Mouse (Mus musculus) hindbrain, embryonic 13.5 days (tissue): ENCODE data around the gene Twnk. TPM values are rescaled to one million over a fixed set of nuclear protein-coding genes. Genes with fewer than 3 reads are reported as not detected.
A peak's percentile ranks its signal among the peaks of the same experiment; 100 is the strongest.

ENCODE experiments used
- ATAC-seq: fragments of 200-750 bp; cut with Nextera tagmentation; 2 replicates; pipeline ENCODE4 v1.8.0; 2017; ENCODE audit warnings: moderate TSS enrichment; ENCODE audit not compliant: low FRiP score
- H3K27ac ChIP-seq: fragments of 300-500 bp; sonication (generic); 2 replicates; pipeline ENCODE4 v1.5.1; 2015; ENCODE audit warnings: inconsistent platforms, mild to moderate bottlenecking, moderate library complexity
- H3K27me3 ChIP-seq: fragments of 300-500 bp; sonication (generic); 2 replicates; pipeline ENCODE4 v1.6.1; 2015; ENCODE audit warnings: mild to moderate bottlenecking, inconsistent platforms
- H3K36me3 ChIP-seq: fragments of 300-500 bp; sonication (generic); 2 replicates; pipeline ENCODE4 v1.6.1; 2015; ENCODE audit warnings: mild to moderate bottlenecking, inconsistent platforms
- H3K4me1 ChIP-seq: fragments of 300-500 bp; sonication (generic); replicated peaks from 2 replicates; pipeline ENCODE4 v1.6.1; 2015; ENCODE audit warnings: inconsistent platforms
- H3K4me2 ChIP-seq: fragments of 300-500 bp; sonication (generic); 2 replicates; pipeline ENCODE4 v1.6.1; 2015; ENCODE audit warnings: inconsistent platforms, mild to moderate bottlenecking, moderate library complexity
- H3K4me3 ChIP-seq: fragments of 300-500 bp; sonication (generic); 2 replicates; pipeline ENCODE4 v1.5.1; 2015; ENCODE audit warnings: mild to moderate bottlenecking, inconsistent platforms
- H3K9ac ChIP-seq: fragments of 300-500 bp; sonication (generic); 2 replicates; pipeline ENCODE4 v1.6.1; 2015; ENCODE audit warnings: mild to moderate bottlenecking, inconsistent platforms
- H3K9me3 ChIP-seq: fragments of 300-500 bp; sonication (generic); 2 replicates; pipeline ENCODE4 v1.6.1; 2016; ENCODE audit warnings: inconsistent platforms
- WGBS: fragments of 180-500 bp; shearing (Covaris S2); methylation state at CpG from one replicate; pipeline ENCODE4 v1.1.7; 2015; 5-methylcytosine and 5-hydroxymethylcytosine counted together
- polyA plus RNA-seq: library from polyadenylated mRNA; unstranded; fragments of >200 nt; fragmentation: Nextera tagmentation; extraction: Ambion mirVana; gene quantifications from 2 replicates; pipeline ENCODE4 v1.2.1, GENCODE M21; 2015

The Twnk gene
- polyA plus RNA-seq, 1 experiment from 2014 or later = 17.0 TPM

GRCm38 (mm10) chr19:44987851-44988250 lies 17.6 kb upstream of the Twnk start:
- Histone ChIP-seq H3K36me3 (peaks cover 13% of the 10 kb centered on the region), H3K27me3 (0 out of 2 replicates have a peak, but pooled peaks cover 6% of the 10 kb centered on the region), H3K4me1 (peaks cover 40% of the 10 kb centered on the region), H3K27ac (no peak overlapping the region), H3K9ac (no peak overlapping the region), H3K4me2 (no peak overlapping the region), H3K4me3 (no peak overlapping the region), H3K9me3 (no peaks in the 10 kb centered on the region)
- 54% methylated on average over 6 of the region's 6 CpGs for WGBS
- no peak for ATAC-seq

- 36% methylated on average over 9 of the region's 9 CpGs for WGBS
- no peak for ATAC-seq
- peak overlapping the region; percentile 84 for H3K4me3 ChIP-seq
Observed at GRCm38 (mm10) chr19:44988321-44988720, 17.1 kb upstream of the Twnk start.

GRCm38 (mm10) chr19:44988831-44989566 lies 16.5 kb upstream of the Twnk start, which contains the start of gene Sema4g:
TSS of gene Sema4g (plus strand) at chr19:44989101.
- Histone ChIP-seq H3K9me3 (no peaks in the 10 kb centered on the region), H3K27me3 (0 out of 2 replicates have a peak, but pooled peaks cover 6% of the 10 kb centered on the region), H3K4me1 (peaks cover 40% of the 10 kb centered on the region), H3K4me2 (peak within 1 kb of the TSS; percentile 82), H3K9ac (peak within 1 kb of the TSS; percentile 95), H3K36me3 (peaks cover 15% of the 10 kb centered on the region), H3K27ac (peak within 1 kb of the TSS; percentile 84), H3K4me3 (peak within 1 kb of the TSS; percentile 84)
- ATAC-seq = peak; percentile 85
- under 1% methylated on average over 57 of the region's 58 CpGs for WGBS

More at GRCm38 (mm10) chr19:44988321-44988720, 17.1 kb upstream of the Twnk start:
- 0 out of 2 replicates have a peak, but pooled peaks cover 6% of the 10 kb centered on the region for H3K27me3 ChIP-seq
- no peaks in the 10 kb centered on the region for H3K9me3 ChIP-seq
- peaks cover 16% of the 10 kb centered on the region for H3K36me3 ChIP-seq
- peaks cover 40% of the 10 kb centered on the region for H3K4me1 ChIP-seq
- peak overlapping the region; percentile 82 for H3K4me2 ChIP-seq
- peak overlapping the region; percentile 84 for H3K27ac ChIP-seq
- H3K9ac ChIP-seq = peak overlapping the region; percentile 95

GRCm38 (mm10) chr19:44989567-44990495 lies 15.6 kb upstream of the Twnk start:
- Histone ChIP-seq H3K27me3 (0 out of 2 replicates have a peak, but pooled peaks cover 6% of the 10 kb centered on the region), H3K27ac (peak overlapping the region; percentile 84), H3K4me3 (peak overlapping the region; percentile 84), H3K9ac (peak overlapping the region; percentile 95), H3K9me3 (no peaks in the 10 kb centered on the region), H3K36me3 (peaks cover 23% of the 10 kb centered on the region), H3K4me1 (peaks cover 40% of the 10 kb centered on the region), H3K4me2 (peak overlapping the region; percentile 82)
- ATAC-seq = peak; percentile 55
- WGBS = 6% methylated on average over 22 of the region's 22 CpGs

GRCm38 (mm10) chr19:44991031-44991430 lies 14.4 kb upstream of the Twnk start:
- Histone ChIP-seq H3K27ac (peak overlapping the region; percentile 71; the same call in 1 of the 2 replicates), H3K4me3 (peak overlapping the region; percentile 84), H3K9ac (peak overlapping the region; percentile 95), H3K27me3 (0 out of 2 replicates have a peak, but pooled peaks cover 6% of the 10 kb centered on the region), H3K4me2 (peak overlapping the region; percentile 82), H3K9me3 (no peaks in the 10 kb centered on the region), H3K36me3 (peaks cover 32% of the 10 kb centered on the region), H3K4me1 (peaks cover 40% of the 10 kb centered on the region)
- WGBS = 81% methylated on average over 8 of the region's 8 CpGs
- no peak for ATAC-seq

- H3K27me3 ChIP-seq = no peaks in the 10 kb centered on the region
- H3K36me3 ChIP-seq = peaks cover 44% of the 10 kb centered on the region
- H3K9ac ChIP-seq = peak overlapping the region; percentile 95; the same call in 1 of the 2 replicates
- peaks cover 40% of the 10 kb centered on the region for H3K4me1 ChIP-seq
- 58% methylated on average over 7 of the region's 7 CpGs for WGBS
- H3K27ac ChIP-seq = no peak overlapping the region
- ATAC-seq = no peak
- H3K9me3 ChIP-seq = no peaks in the 10 kb centered on the region
- 0 out of 2 replicates have a peak overlapping the region, but pooled peaks have one; percentile 2 for H3K4me2 ChIP-seq
- H3K4me3 ChIP-seq = no peak overlapping the region
Observed at GRCm38 (mm10) chr19:44992246-44992645, 13.2 kb upstream of the Twnk start.

- no peak overlapping the region for H3K4me3 ChIP-seq
- peaks cover 40% of the 10 kb centered on the region for H3K4me1 ChIP-seq
- H3K9me3 ChIP-seq = no peaks in the 10 kb centered on the region
- no peak overlapping the region for H3K27ac ChIP-seq
- no peak overlapping the region for H3K9ac ChIP-seq
- no peak for ATAC-seq
- H3K4me2 ChIP-seq = 0 out of 2 replicates have a peak overlapping the region, but pooled peaks have one; percentile 2
- peaks cover 48% of the 10 kb centered on the region for H3K36me3 ChIP-seq
- WGBS = 67% methylated on average over 7 of the region's 7 CpGs
- H3K27me3 ChIP-seq = no peaks in the 10 kb centered on the region
Observed at GRCm38 (mm10) chr19:44992712-44993111, 12.8 kb upstream of the Twnk start.

GRCm38 (mm10) chr19:44997786-44998185 lies 7.7 kb upstream of the Twnk start:
- H3K36me3 ChIP-seq = peaks cover 91% of the 10 kb centered on the region
- ATAC-seq = no peak
- WGBS = 85% methylated on average over 11 of the region's 11 CpGs

GRCm38 (mm10) chr19:44999647-45000046 lies 5.8 kb upstream of the Twnk start:
- 85% methylated on average over 8 of the region's 8 CpGs for WGBS
- H3K27me3 ChIP-seq = no peaks in the 10 kb centered on the region
- H3K4me2 ChIP-seq = no peak overlapping the region
- no peak for ATAC-seq
- no peak overlapping the region for H3K4me3 ChIP-seq
- H3K36me3 ChIP-seq = peaks cover 97% of the 10 kb centered on the region
- no peaks in the 10 kb centered on the region for H3K9me3 ChIP-seq
- no peak overlapping the region for H3K9ac ChIP-seq
- no peak overlapping the region for H3K27ac ChIP-seq
- H3K4me1 ChIP-seq = peaks cover 7% of the 10 kb centered on the region; the same call in 1 of the 2 replicates

More at GRCm38 (mm10) chr19:44997786-44998185, 7.7 kb upstream of the Twnk start:
- Histone ChIP-seq H3K4me2 (no peak overlapping the region), H3K9ac (no peak overlapping the region), H3K27me3 (no peaks in the 10 kb centered on the region), H3K9me3 (no peaks in the 10 kb centered on the region), H3K4me1 (no peaks in the 10 kb centered on the region; the same call in 1 of the 2 replicates), H3K4me3 (no peak overlapping the region), H3K27ac (no peak overlapping the region)

GRCm38 (mm10) chr19:45002301-45002700 lies 3.2 kb upstream of the Twnk start:
- H3K4me3 ChIP-seq = no peak overlapping the region
- ATAC-seq = no peak
- 71% methylated on average over 3 of the region's 3 CpGs for WGBS
- H3K36me3 ChIP-seq = peaks cover 74% of the 10 kb centered on the region
- H3K27ac ChIP-seq = no peak overlapping the region
- H3K4me2 ChIP-seq = no peak overlapping the region
- H3K9me3 ChIP-seq = no peaks in the 10 kb centered on the region
- H3K27me3 ChIP-seq = no peaks in the 10 kb centered on the region
- peaks cover 25% of the 10 kb centered on the region for H3K4me1 ChIP-seq
- no peak overlapping the region for H3K9ac ChIP-seq

- peaks cover 63% of the 10 kb centered on the region for H3K36me3 ChIP-seq
- H3K27ac ChIP-seq = no peak overlapping the region
- H3K4me2 ChIP-seq = no peak overlapping the region
- ATAC-seq = no peak
- no peak overlapping the region for H3K4me3 ChIP-seq
- 87% methylated on average over 7 of the region's 7 CpGs for WGBS
- H3K4me1 ChIP-seq = peaks cover 39% of the 10 kb centered on the region
- peak overlapping the region; percentile 13; the same call in 1 of the 2 replicates for H3K9ac ChIP-seq
- H3K9me3 ChIP-seq = no peaks in the 10 kb centered on the region
- H3K27me3 ChIP-seq = no peaks in the 10 kb centered on the region
Observed at GRCm38 (mm10) chr19:45003740-45004516, 1.5 kb upstream of the Twnk start.
